Mouse (Mus musculus): ENCODE measurements around the gene Chmp5. TPM values are rescaled to one million over a fixed set of nuclear protein-coding genes. Genes with fewer than 3 reads are reported as not detected.

Gene Chmp5
- polyA plus RNA-seq, 1 experiment, result 32.0 TPM

DNA sequence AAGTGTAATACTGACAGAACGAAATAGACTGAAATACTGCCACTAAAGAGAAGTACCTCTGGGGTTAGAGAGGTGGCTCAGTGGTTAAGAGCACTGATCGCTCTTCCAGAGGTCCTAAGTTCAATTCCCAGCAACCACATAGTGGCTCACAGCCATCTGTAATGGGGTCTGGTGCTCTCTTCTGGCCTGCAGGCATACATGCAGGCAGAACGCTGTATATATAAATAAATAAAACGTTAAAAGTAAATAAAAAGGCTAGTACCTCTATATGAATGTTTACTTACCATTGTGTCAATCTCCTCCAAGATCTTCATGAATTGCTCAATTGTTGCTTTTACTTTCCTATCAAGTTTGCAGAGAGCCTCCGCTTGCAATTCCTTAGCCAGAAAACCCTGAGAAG is 9.4 kb upstream of the Chmp5 start:
- no peak for DNase-seq
- TF ChIP-seq POLR2A (IDR thresholded peaks at IDR 0.05; ENCODE audit: borderline replicate concordance, extremely low read depth, low read depth, low read length), result no peak
- TF ChIP-seq CTCF (IDR thresholded peaks at IDR 0.05; ENCODE audit: insufficient read depth, low read length), result no peak
- no peaks in the 10 kb centered on the region; the same call in 1 of the 2 replicates for H3K4me1 ChIP-seq (ENCODE audit: control insufficient read depth, insufficient read depth, low read length)
- WGBS, result 78% methylated on average over 5 of the region's 5 CpGs
- H3K4me3 ChIP-seq (replicated peaks; ENCODE audit: extremely low read depth, low read depth, low read length), result no peak overlapping the region

- H3K4me1 ChIP-seq (ENCODE audit: control insufficient read depth, insufficient read depth, low read length), result peaks cover 8% of the 10 kb centered on the region
- no peak for DNase-seq
- no peak overlapping the region for H3K4me3 ChIP-seq (replicated peaks; ENCODE audit: extremely low read depth, low read depth, low read length)
- TF ChIP-seq POLR2A (IDR thresholded peaks at IDR 0.05; ENCODE audit: borderline replicate concordance, extremely low read depth, low read depth, low read length) (no peak), CTCF (IDR thresholded peaks at IDR 0.05; ENCODE audit: insufficient read depth, low read length) (no peak)
- 95% methylated on average over 5 of the region's 5 CpGs for WGBS
Observed at GRCm38 (mm10) chr4:40943651-40944050, 4.6 kb upstream of the Chmp5 start.

GRCm38 (mm10) chr4:40946516-40947121 is 1.6 kb upstream of the Chmp5 start:
- WGBS, result 77% methylated on average over 7 of the region's 7 CpGs
- H3K4me3 ChIP-seq (replicated peaks; ENCODE audit: extremely low read depth, low read depth, low read length), result no peak overlapping the region

DNA sequence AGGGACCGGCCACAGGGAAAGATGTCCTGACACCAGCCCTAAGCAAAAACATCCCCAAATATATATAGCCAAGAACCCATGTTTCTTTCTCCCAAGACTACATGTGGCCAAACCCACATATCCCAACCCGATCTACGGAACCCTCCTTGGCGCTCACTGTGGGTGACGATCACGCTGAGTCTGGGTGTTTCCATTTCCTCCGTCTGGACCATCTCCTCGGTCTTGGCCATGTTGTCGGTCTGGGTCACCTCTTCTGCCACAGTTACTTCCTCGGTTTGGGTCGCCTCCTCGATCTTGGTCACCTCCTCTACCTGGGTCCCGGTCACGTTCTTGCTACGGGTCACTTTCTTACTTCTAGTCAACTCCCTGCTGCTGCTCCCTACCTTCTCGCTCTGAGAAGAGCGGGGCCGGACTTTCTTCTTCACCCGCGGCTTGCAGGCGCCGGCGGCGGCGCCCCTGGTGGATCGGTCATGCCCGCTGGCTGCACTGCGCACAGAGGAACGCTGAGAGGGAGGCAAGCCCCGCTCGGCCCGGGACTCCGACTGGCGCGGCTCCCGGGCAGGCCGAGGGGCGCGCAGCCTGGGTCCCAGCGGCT is 545 bp upstream of the Chmp5 start:
- peaks cover 8% of the 10 kb centered on the region for H3K4me1 ChIP-seq (ENCODE audit: control insufficient read depth, insufficient read depth, low read length)
- TF ChIP-seq CTCF (IDR thresholded peaks at IDR 0.05; ENCODE audit: insufficient read depth, low read length), result no peak
- no peak for TF ChIP-seq POLR2A (IDR thresholded peaks at IDR 0.05; ENCODE audit: borderline replicate concordance, extremely low read depth, low read depth, low read length)
- no peak for DNase-seq
- H3K4me3 ChIP-seq (replicated peaks; ENCODE audit: extremely low read depth, low read depth, low read length), result peak overlapping the region; percentile 87
- WGBS, result under 1% methylated on average over 40 of the region's 40 CpGs

More at GRCm38 (mm10) chr4:40946516-40947121, 1.6 kb upstream of the Chmp5 start:
- TF ChIP-seq POLR2A (IDR thresholded peaks at IDR 0.05; ENCODE audit: borderline replicate concordance, extremely low read depth, low read depth, low read length), result no peak
- no peak for TF ChIP-seq CTCF (IDR thresholded peaks at IDR 0.05; ENCODE audit: insufficient read depth, low read length)
- no peak for DNase-seq
- peaks cover 8% of the 10 kb centered on the region for H3K4me1 ChIP-seq (ENCODE audit: control insufficient read depth, insufficient read depth, low read length)

DNA sequence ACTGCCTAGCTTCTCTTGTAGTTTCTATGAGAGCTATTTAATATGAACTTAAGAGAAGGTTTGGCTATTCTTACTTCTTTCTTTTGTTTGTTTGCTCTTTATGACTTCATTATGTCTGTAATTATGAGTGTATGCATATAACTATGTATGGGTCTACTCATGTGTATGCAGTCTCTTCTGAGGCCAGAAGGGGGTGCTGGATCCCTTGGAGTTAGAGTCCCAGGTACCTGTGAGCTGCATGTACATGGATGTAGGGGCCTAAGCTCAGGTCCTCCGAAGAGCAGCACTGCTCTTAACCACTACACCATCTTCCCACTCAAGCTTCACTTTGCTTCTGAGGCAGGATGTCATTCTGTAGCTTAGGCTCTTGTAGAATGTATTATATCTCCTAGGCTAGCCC is 5.3 kb downstream of the Chmp5 start:
- no peak overlapping the region for H3K4me3 ChIP-seq (replicated peaks; ENCODE audit: extremely low read depth, low read depth, low read length)
- WGBS, result 83% methylated on average over 1 of the region's 1 CpGs
- no peaks in the 10 kb centered on the region; the same call in 1 of the 2 replicates for H3K4me1 ChIP-seq (ENCODE audit: control insufficient read depth, insufficient read depth, low read length)
- no peak for DNase-seq
- TF ChIP-seq CTCF (IDR thresholded peaks at IDR 0.05; ENCODE audit: insufficient read depth, low read length) (peak; percentile 26), POLR2A (IDR thresholded peaks at IDR 0.05; ENCODE audit: borderline replicate concordance, extremely low read depth, low read depth, low read length) (no peak)

DNA sequence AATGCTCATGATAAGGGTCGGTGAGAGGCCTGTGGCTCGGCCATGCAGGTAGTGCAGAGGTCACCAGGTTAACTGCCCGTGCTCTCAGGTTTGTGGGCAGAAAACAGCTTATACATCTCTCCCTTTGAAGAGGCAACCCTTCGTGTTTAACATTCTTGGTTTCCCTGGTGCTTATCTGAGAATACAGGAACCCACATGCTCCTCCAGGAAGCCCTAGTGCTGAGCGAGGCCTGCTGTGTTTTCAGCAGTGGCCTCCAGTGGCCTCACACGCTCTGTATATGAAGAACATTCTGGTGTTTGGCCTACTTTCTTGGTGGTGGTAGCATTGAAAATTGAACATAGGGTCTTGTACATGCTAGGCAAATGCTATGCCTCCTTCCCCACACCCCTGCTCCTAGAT is 7.7 kb downstream of the Chmp5 start:
- H3K4me1 ChIP-seq (ENCODE audit: control insufficient read depth, insufficient read depth, low read length), result no peaks in the 10 kb centered on the region
- WGBS, result 78% methylated on average over 6 of the region's 6 CpGs
- DNase-seq, result no peak
- H3K4me3 ChIP-seq (replicated peaks; ENCODE audit: extremely low read depth, low read depth, low read length), result no peak overlapping the region
- TF ChIP-seq POLR2A (IDR thresholded peaks at IDR 0.05; ENCODE audit: borderline replicate concordance, extremely low read depth, low read depth, low read length) (no peak), CTCF (IDR thresholded peaks at IDR 0.05; ENCODE audit: insufficient read depth, low read length) (no peak)

GRCm38 (mm10) chr4:40963536-40963935 is 15.3 kb downstream of the Chmp5 start:
- WGBS, result 91% methylated on average over 3 of the region's 3 CpGs
- no peak for DNase-seq

DNA sequence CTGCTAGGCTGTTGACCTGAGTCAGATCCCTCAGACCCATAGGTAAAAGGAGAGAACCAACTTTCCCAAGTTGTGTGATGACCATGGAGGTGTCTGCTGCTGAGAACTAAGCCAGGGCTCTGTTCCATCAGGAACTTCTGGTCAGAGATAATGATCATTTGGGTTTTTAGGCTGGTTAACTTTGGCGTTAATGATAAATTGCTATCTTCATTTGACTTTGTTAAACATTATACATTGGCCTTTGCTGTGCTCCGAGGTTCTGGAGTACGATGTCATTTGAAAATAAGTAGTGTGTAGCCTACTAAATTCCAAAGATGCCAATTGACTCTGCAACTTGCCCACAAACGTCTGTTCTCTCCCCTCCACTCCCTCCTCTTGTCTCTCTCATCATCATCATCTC is 21.0 kb downstream of the Chmp5 start:
- 58% methylated on average over 4 of the region's 4 CpGs for WGBS
- peaks cover 7% of the 10 kb centered on the region; the same call in 1 of the 2 replicates for H3K4me1 ChIP-seq (ENCODE audit: control insufficient read depth, insufficient read depth, low read length)
- TF ChIP-seq CTCF (IDR thresholded peaks at IDR 0.05; ENCODE audit: insufficient read depth, low read length) (no peak), POLR2A (IDR thresholded peaks at IDR 0.05; ENCODE audit: borderline replicate concordance, extremely low read depth, low read depth, low read length) (no peak)
- no peak for DNase-seq
- H3K4me3 ChIP-seq (replicated peaks; ENCODE audit: extremely low read depth, low read depth, low read length), result no peak overlapping the region

More at GRCm38 (mm10) chr4:40963536-40963935, 15.3 kb downstream of the Chmp5 start:
- Histone ChIP-seq H3K4me1 (ENCODE audit: control insufficient read depth, insufficient read depth, low read length) (no peaks in the 10 kb centered on the region), H3K4me3 (replicated peaks; ENCODE audit: extremely low read depth, low read depth, low read length) (no peak overlapping the region)
- TF ChIP-seq POLR2A (IDR thresholded peaks at IDR 0.05; ENCODE audit: borderline replicate concordance, extremely low read depth, low read depth, low read length) (no peak), CTCF (IDR thresholded peaks at IDR 0.05; ENCODE audit: insufficient read depth, low read length) (no peak)

DNA sequence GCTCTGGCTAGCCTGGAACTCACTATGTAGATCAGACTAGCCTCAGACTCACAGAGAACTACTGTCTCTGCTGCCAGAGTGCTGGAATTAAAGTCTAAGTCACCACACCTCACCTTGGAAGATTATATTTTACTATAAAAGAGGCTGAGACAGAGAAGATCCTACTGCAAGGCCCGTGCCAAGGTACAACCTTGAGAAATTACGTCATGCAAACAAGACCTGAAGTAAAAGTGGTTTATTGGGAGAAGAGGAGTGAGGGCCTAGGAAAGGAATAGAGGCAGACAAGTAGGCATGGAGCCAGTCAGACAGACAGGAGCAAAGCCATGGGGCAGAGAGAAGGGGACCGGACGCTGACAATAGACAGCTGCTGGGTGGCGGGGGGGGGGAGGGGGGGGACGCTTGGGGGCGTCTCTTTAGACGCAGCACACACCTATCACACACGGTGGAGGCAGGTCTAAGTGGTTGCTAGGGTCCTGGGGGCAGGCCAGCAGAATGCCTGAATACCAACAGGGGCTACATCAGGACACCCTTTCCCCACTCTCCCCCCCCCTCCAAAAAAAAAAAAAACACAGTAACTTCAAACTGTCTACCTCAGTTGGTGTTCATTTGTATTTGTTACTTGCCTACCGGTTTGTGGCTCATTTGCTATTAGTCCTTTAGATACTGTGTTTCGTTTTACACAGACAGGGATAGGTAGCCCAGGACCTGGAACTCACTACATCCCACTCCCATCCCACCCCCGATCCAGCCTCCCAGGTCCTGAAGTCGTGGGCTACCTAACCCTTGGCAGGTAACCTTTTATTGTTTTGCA is 21.8 kb downstream of the Chmp5 start:
- TF ChIP-seq POLR2A (IDR thresholded peaks at IDR 0.05; ENCODE audit: borderline replicate concordance, extremely low read depth, low read depth, low read length), result no peak
- no peak for TF ChIP-seq CTCF (IDR thresholded peaks at IDR 0.05; ENCODE audit: insufficient read depth, low read length)
- peak overlapping the region; percentile 97 for H3K4me3 ChIP-seq (replicated peaks; ENCODE audit: extremely low read depth, low read depth, low read length)
- WGBS, result 5% methylated on average over 13 of the region's 13 CpGs
- no peak for DNase-seq
- peaks cover 7% of the 10 kb centered on the region; the same call in 1 of the 2 replicates for H3K4me1 ChIP-seq (ENCODE audit: control insufficient read depth, insufficient read depth, low read length)
